Mouse (Mus musculus) heart, adult 2 months (tissue): ENCODE data around the gene Pdhx.

Experiments
- CTCF ChIP-seq: fragments of 200-600 bp; IDR thresholded peaks from 2 replicates; pipeline ENCODE4 v1.8.1; 2022; ENCODE audit warnings: antibody characterized with exemption, mild to moderate bottlenecking, moderate library complexity
- EP300 ChIP-seq: fragments of 200-500 bp; IDR thresholded peaks from 2 replicates; pipeline ENCODE4 v1.6.1; 2011; ENCODE audit warnings: low read depth, low read length, control low read depth; ENCODE audit not compliant: insufficient read depth
- POLR2A ChIP-seq: fragments of 200-500 bp; IDR thresholded peaks from 2 replicates; pipeline ENCODE4 v1.6.1; 2011; ENCODE audit warnings: mild to moderate bottlenecking, low read depth, low read length, control low read depth; ENCODE audit not compliant: insufficient read depth

DNA sequence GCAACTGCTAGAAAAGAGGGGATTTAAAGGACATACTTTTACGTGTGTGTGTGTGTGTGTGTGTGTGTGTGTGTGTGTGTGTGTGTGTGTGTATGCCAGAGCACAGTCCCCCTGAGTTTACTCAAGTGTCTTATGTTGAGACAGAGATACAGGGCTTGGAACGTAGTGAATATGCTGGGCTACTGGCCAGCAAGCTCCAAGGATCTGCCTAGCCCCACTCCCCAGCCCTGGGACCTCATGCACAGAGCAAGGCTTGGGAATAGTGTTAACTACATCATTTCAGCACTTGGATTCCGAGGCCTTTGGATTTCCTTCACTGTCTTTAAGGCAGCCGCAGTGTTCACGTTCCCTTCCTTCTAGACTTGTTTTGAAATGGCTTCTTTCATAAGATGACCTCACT is 29.3 kb upstream of the Pdhx start:
- TF ChIP-seq EP300: no peak
- no peak for TF ChIP-seq CTCF
- TF ChIP-seq POLR2A: no peak
